18 mouse cellular contexts compared by ENCODE assay signal in the genomic region with DNA sequence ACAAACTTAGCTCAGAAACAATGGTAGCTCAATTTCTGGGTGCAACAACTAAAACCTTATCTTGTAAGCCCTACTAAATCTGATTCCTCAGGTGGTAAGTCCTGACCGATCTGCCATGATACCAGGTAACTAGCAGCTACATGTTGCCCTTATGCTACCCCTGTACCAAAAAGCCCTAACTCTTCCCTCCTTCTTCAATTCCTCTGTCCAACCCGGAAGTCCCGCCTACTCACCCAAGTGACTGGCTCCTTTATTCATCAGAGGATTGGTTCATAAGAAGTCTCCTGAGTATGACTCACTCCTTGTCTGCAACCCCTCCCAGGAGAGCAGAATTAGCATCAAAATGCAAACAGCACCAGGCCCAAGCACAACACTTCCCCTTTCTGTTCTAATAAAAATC. TPM values are rescaled to one million over a fixed set of nuclear protein-coding genes. Genes with fewer than 3 reads are reported as not detected.
A peak's percentile ranks its signal among the peaks of the same experiment; 100 is the strongest.
DNase-seq lines count a peak whose midpoint lies in the region.
"Had no signal": no experiment of that assay in that cellular context is flagged by ENCODE, and none has a peak within 500 bp of the region (broad histone marks: within the 10 kb centered on the region; RNA-seq: fewer than 3 reads in every experiment).

No protein-coding gene starts in this region.

- H3K36me3 ChIP-seq in midbrain, embryonic 10.5 days: no peaks in the 10 kb centered on the region
- H3K36me3 ChIP-seq: embryonic facial prominence, embryonic 13.5 days; forebrain, embryonic 10.5 days; hindbrain, embryonic 12.5 days; liver, embryonic 12.5 days had no signal

- WGBS in midbrain, embryonic 10.5 days: 89% methylated on average over 3 of the region's 3 CpGs

- H3K4me1 ChIP-seq in brown adipose tissue, adult 24 weeks (ENCODE audit: control insufficient read depth, insufficient read depth, insufficient read length, low read length): no peaks in the 10 kb centered on the region
- peaks cover 8% of the 10 kb centered on the region for H3K4me1 ChIP-seq in midbrain, embryonic 10.5 days
- H3K4me1 ChIP-seq: embryonic facial prominence, embryonic 13.5 days; hindbrain, embryonic 12.5 days; liver, embryonic 12.5 days had no signal

- H3K4me3 ChIP-seq in brown adipose tissue, adult 24 weeks (ENCODE audit: insufficient read depth, low read depth, low read length): no peak overlapping the region
- no peak overlapping the region for H3K4me3 ChIP-seq in midbrain, embryonic 10.5 days
- H3K4me3 ChIP-seq: embryonic facial prominence, embryonic 13.5 days; forebrain, embryonic 10.5 days; hindbrain, embryonic 12.5 days; liver, embryonic 12.5 days; megakaryocyte, embryonic 14.5 days had no signal

- no peaks in the 10 kb centered on the region for H3K27me3 ChIP-seq in midbrain, embryonic 10.5 days (ENCODE audit: low read depth, poor library complexity, severe bottlenecking)
- H3K27me3 ChIP-seq: embryonic facial prominence, embryonic 13.5 days; hindbrain, embryonic 12.5 days; liver, embryonic 12.5 days; Patski had no signal

- peak; percentile 6 for DNase-seq in spleen, adult 12 weeks (ENCODE audit: low spot score)
- no peak for DNase-seq in spleen, postnatal 4 days (ENCODE audit: low spot score in 2 of 2)
- DNase-seq in ES-CJ7 (ENCODE audit: low read depth, low spot score): peak; percentile 74
- peak; percentile 47 to 59 for DNase-seq in spleen, postnatal 36 days (ENCODE audit: low spot score in 2 of 2)
- DNase-seq in midbrain, embryonic 10.5 days (ENCODE audit: low spot score): no peak
- no peak for DNase-seq in adipocyte (ENCODE audit: low spot score)
- DNase-seq in right cerebral cortex, adult 18-20 months: no peak
- DNase-seq: adrenal gland, postnatal 14 days; kidney, postnatal 10 days; right cerebral cortex, postnatal 14 days had no signal

- no peaks in the 10 kb centered on the region for H3K9me3 ChIP-seq in midbrain, embryonic 10.5 days (replicated peaks)
- H3K9me3 ChIP-seq: embryonic facial prominence, embryonic 13.5 days; forebrain, embryonic 10.5 days; hindbrain, embryonic 12.5 days; liver, embryonic 12.5 days had no signal

- H3K27ac ChIP-seq in brown adipose tissue, adult 24 weeks (replicated peaks; ENCODE audit: low read depth, low read length): 0 out of 2 replicates have a peak overlapping the region, but pooled peaks have one; percentile 17
- no peak overlapping the region for H3K27ac ChIP-seq in midbrain, embryonic 10.5 days (replicated peaks)
- H3K27ac ChIP-seq: embryonic facial prominence, embryonic 13.5 days; forebrain, embryonic 10.5 days; hindbrain, embryonic 12.5 days; liver, embryonic 12.5 days; stomach, postnatal 0 days had no signal

RNA-seq across cellular contexts. Expression of a gene that starts 31.2 kb away (rescaled TPM):
- polyA plus RNA-seq in brown adipose tissue, adult 24 weeks (2012; ENCODE audit: insufficient read depth, insufficient read length, missing spikeins): 13.4 and 14.6 TPM in 2 replicates
- 8.0 and 8.5 TPM in 2 replicates for polyA plus RNA-seq in midbrain, embryonic 10.5 days (2016; fragmentation: Nextera tagmentation; extraction: Ambion mirVana)

Comparison
In these comparisons a context has a peak if more than half of its experiments do, and no peak if none do; other contexts are left out.
1. DNase-seq: peak in spleen, adult 12 weeks (single experiment), ES-CJ7 (single experiment) and spleen, postnatal 36 days (2 of 2); none in spleen, postnatal 4 days (0 of 2), midbrain, embryonic 10.5 days (single experiment), adipocyte (single experiment) and right cerebral cortex, adult 18-20 months (single experiment).